ENCODE assay signal across 28 mouse cellular contexts in the genomic region with DNA sequence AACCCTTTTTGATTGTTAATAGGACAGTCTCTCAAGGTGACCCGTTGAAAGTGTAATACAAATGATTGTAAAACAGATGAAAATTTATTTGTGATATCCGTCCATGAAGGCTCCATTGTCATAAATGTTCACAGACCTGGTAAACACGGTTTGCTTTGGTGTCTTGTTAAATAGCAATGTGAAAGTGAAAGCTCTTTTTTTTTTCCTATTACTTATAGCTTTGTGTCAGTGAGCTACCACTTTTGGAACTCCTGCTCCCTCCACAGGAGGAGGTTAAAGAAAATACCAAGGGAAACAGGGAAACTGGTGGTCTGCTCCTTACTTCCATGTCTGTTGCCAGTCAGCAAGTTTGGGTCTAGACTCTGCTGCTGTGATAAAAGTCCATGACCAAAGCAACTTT.
A peak's percentile ranks its signal among the peaks of the same experiment; 100 is the strongest.
DNase-seq lines count a peak whose midpoint lies in the region; ATAC-seq and TF ChIP-seq lines count a peak whose summit lies in the region.
"Had no signal": no experiment of that assay in that cellular context is flagged by ENCODE, and none has a peak within 500 bp of the region (broad histone marks: within the 10 kb centered on the region; RNA-seq: fewer than 3 reads in every experiment).

No protein-coding gene starts in this region.

- 52% methylated on average over 3 of the region's 3 CpGs for WGBS in intestine, postnatal 0 days
- WGBS in intestine, embryonic 16.5 days = 84% methylated on average over 3 of the region's 3 CpGs
- 85% methylated on average over 3 of the region's 3 CpGs for WGBS in kidney, embryonic 16.5 days

- H3K27ac ChIP-seq in intestine, postnatal 0 days (ENCODE audit: low read depth, low read length) = no peak overlapping the region
- H3K27ac ChIP-seq in intestine, embryonic 16.5 days (ENCODE audit: low read length) = no peak overlapping the region
- H3K27ac ChIP-seq in kidney, embryonic 16.5 days (ENCODE audit: low read length) = no peak overlapping the region
- H3K27ac ChIP-seq: embryonic facial prominence, embryonic 12.5 days; forebrain, embryonic 13.5 days; hindbrain, postnatal 0 days; limb, embryonic 10.5 days; liver, embryonic 15.5 days; macrophage; midbrain, embryonic 12.5 days; neural tube, embryonic 13.5 days; stomach, embryonic 15.5 days had no signal

- H3K27me3 ChIP-seq in intestine, postnatal 0 days (replicated peaks; ENCODE audit: control insufficient read depth, insufficient read depth, low read length) = no peaks in the 10 kb centered on the region
- no peaks in the 10 kb centered on the region for H3K27me3 ChIP-seq in intestine, embryonic 16.5 days (replicated peaks; ENCODE audit: control insufficient read depth, insufficient read depth, low read length)
- no peaks in the 10 kb centered on the region for H3K27me3 ChIP-seq in kidney, embryonic 16.5 days (ENCODE audit: insufficient read depth, low read length)
- H3K27me3 ChIP-seq: embryonic facial prominence, embryonic 12.5 days; forebrain, embryonic 13.5 days; heart, embryonic 12.5 days; liver, embryonic 15.5 days; midbrain, embryonic 12.5 days; neural tube, embryonic 13.5 days; stomach, embryonic 15.5 days had no signal

- H3K9ac ChIP-seq in intestine, postnatal 0 days (ENCODE audit: low read depth, low read length) = no peak overlapping the region
- no peak overlapping the region for H3K9ac ChIP-seq in intestine, embryonic 16.5 days (ENCODE audit: low read depth, low read length)
- no peak overlapping the region for H3K9ac ChIP-seq in kidney, embryonic 16.5 days (replicated peaks; ENCODE audit: low read length)
- H3K9ac ChIP-seq: embryonic facial prominence, embryonic 12.5 days; forebrain, embryonic 13.5 days; heart, embryonic 12.5 days; liver, embryonic 15.5 days; midbrain, embryonic 12.5 days; neural tube, embryonic 13.5 days; stomach, embryonic 15.5 days had no signal

- no peaks in the 10 kb centered on the region for H3K9me3 ChIP-seq in intestine, postnatal 0 days (ENCODE audit: control insufficient read depth)
- H3K9me3 ChIP-seq in intestine, embryonic 16.5 days (ENCODE audit: control insufficient read depth, low read length) = no peaks in the 10 kb centered on the region
- H3K9me3 ChIP-seq in kidney, embryonic 16.5 days (ENCODE audit: low read length) = no peaks in the 10 kb centered on the region
- H3K9me3 ChIP-seq: embryonic facial prominence, embryonic 12.5 days; forebrain, embryonic 13.5 days; heart, embryonic 12.5 days; limb, embryonic 10.5 days; liver, embryonic 15.5 days; midbrain, embryonic 12.5 days; neural tube, embryonic 13.5 days; stomach, embryonic 15.5 days had no signal

- no peak for ATAC-seq in intestine, postnatal 0 days
- no peak for ATAC-seq in intestine, embryonic 16.5 days
- peak; percentile 21; the same call in 1 of the 2 replicates for ATAC-seq in granulocyte monocyte progenitor cell, adult 5-6 weeks (replicated peaks; ENCODE audit: poor library complexity, severe bottlenecking)
- ATAC-seq in megakaryocyte progenitor cell, adult 5-6 weeks (replicated peaks; ENCODE audit: poor library complexity) = peak; percentile 28; the same call in 1 of the 2 replicates
- ATAC-seq in kidney, embryonic 16.5 days (ENCODE audit: low FRiP score, low TSS enrichment) = no peak
- ATAC-seq: forebrain, embryonic 13.5 days; hindbrain, postnatal 0 days; lung, postnatal 0 days had no signal

- no peak for DNase-seq in frontal cortex, postnatal 25 days (ENCODE audit: low spot score in 2 of 2)
- DNase-seq in right cerebral cortex, postnatal 25 days = no peak
- DNase-seq: adrenal gland, postnatal 36 days; cerebellum, adult 9-10 months; heart, adult 11 months; heart, postnatal 10 days; kidney, adult 8-10 months; kidney, postnatal 14 days; liver; right cerebral cortex, postnatal 4 days; thymus, postnatal 36 days had no signal

- TF ChIP-seq CTCF in intestine, postnatal 0 days (IDR thresholded peaks at IDR 0.05; ENCODE audit: low read depth) = peak; percentile 16; the same call in 1 of the 2 replicates

- H3K36me3 ChIP-seq in intestine, postnatal 0 days (ENCODE audit: control insufficient read depth, insufficient read depth) = no peaks in the 10 kb centered on the region
- no peaks in the 10 kb centered on the region for H3K36me3 ChIP-seq in intestine, embryonic 16.5 days (ENCODE audit: control insufficient read depth, insufficient read depth, low read length)
- H3K36me3 ChIP-seq in kidney, embryonic 16.5 days (ENCODE audit: insufficient read depth, low read length) = no peaks in the 10 kb centered on the region
- H3K36me3 ChIP-seq: embryonic facial prominence, embryonic 12.5 days; heart, embryonic 12.5 days; limb, embryonic 10.5 days; liver, embryonic 15.5 days; midbrain, embryonic 12.5 days; neural tube, embryonic 13.5 days; stomach, embryonic 15.5 days had no signal

- H3K4me3 ChIP-seq in intestine, postnatal 0 days (ENCODE audit: low read depth, low read length) = no peak overlapping the region
- no peak overlapping the region for H3K4me3 ChIP-seq in intestine, embryonic 16.5 days (ENCODE audit: low read length)
- no peak overlapping the region for H3K4me3 ChIP-seq in kidney, embryonic 16.5 days (ENCODE audit: low read length)
- H3K4me3 ChIP-seq: embryonic facial prominence, embryonic 12.5 days; erythroblast, embryonic 14.5 days; forebrain, embryonic 13.5 days; heart, embryonic 12.5 days; limb, embryonic 10.5 days; liver, embryonic 15.5 days; midbrain, embryonic 12.5 days; neural tube, embryonic 13.5 days; stomach, embryonic 15.5 days had no signal

- no peaks in the 10 kb centered on the region for H3K4me1 ChIP-seq in intestine, postnatal 0 days (replicated peaks; ENCODE audit: control insufficient read depth, insufficient read depth, low read length)
- H3K4me1 ChIP-seq in intestine, embryonic 16.5 days (ENCODE audit: control insufficient read depth, insufficient read depth, low read length) = no peaks in the 10 kb centered on the region
- no peaks in the 10 kb centered on the region for H3K4me1 ChIP-seq in kidney, embryonic 16.5 days (ENCODE audit: insufficient read depth, low read length)
- H3K4me1 ChIP-seq: embryonic facial prominence, embryonic 12.5 days; forebrain, embryonic 13.5 days; limb, embryonic 10.5 days; liver, embryonic 15.5 days; midbrain, embryonic 12.5 days; neural tube, embryonic 13.5 days; stomach, embryonic 15.5 days had no signal

- no peak overlapping the region for H3K4me2 ChIP-seq in intestine, postnatal 0 days (replicated peaks; ENCODE audit: low read depth)
- H3K4me2 ChIP-seq in intestine, embryonic 16.5 days (ENCODE audit: low read depth, low read length) = no peak overlapping the region
- H3K4me2 ChIP-seq in kidney, embryonic 16.5 days (replicated peaks; ENCODE audit: low read depth, low read length) = no peak overlapping the region
- H3K4me2 ChIP-seq: embryonic facial prominence, embryonic 12.5 days; forebrain, embryonic 13.5 days; heart, embryonic 12.5 days; liver, embryonic 15.5 days; midbrain, embryonic 12.5 days; neural tube, embryonic 13.5 days; stomach, embryonic 15.5 days had no signal

Comparison
In these comparisons a context has a peak if more than half of its experiments do, and no peak if none do; other contexts are left out.
1. ATAC-seq: peak in granulocyte monocyte progenitor cell, adult 5-6 weeks (single experiment) and megakaryocyte progenitor cell, adult 5-6 weeks (single experiment); none in intestine, postnatal 0 days (single experiment), intestine, embryonic 16.5 days (single experiment) and kidney, embryonic 16.5 days (single experiment).